Mouse (Mus musculus) forebrain, embryonic 16.5 days (tissue): Measurements from ENCODE around the gene Pgap2. TPM values are rescaled to one million over a fixed set of nuclear protein-coding genes. Genes with fewer than 3 reads are reported as not detected.

Experiments
- ATAC-seq: fragments of 200-750 bp; cut with Nextera tagmentation; 2 replicates; pipeline ENCODE4 v1.8.0; 2017; ENCODE audit warnings: mild to moderate bottlenecking, moderate library complexity
- H3K27ac ChIP-seq: fragments of 300-500 bp; sonication (generic); 2 replicates; pipeline ENCODE4 v1.5.1; 2014; ENCODE audit warnings: low read length, control low read depth
- H3K27me3 ChIP-seq: fragments of 300-500 bp; sonication (generic); replicated peaks from 2 replicates; pipeline ENCODE4 v1.6.1; 2014; ENCODE audit warnings: low read length; ENCODE audit not compliant: control insufficient read depth, insufficient read depth
- H3K36me3 ChIP-seq: fragments of 300-500 bp; sonication (generic); 2 replicates; pipeline ENCODE4 v1.6.1; 2014; ENCODE audit not compliant: control insufficient read depth, insufficient read depth
- H3K4me1 ChIP-seq: fragments of 300-500 bp; sonication (generic); replicated peaks from 2 replicates; pipeline ENCODE4 v1.6.1; 2014; ENCODE audit warnings: low read length; ENCODE audit not compliant: control insufficient read depth, insufficient read depth
- H3K4me2 ChIP-seq: fragments of 300-500 bp; sonication (generic); 2 replicates; pipeline ENCODE4 v1.6.1; 2014; ENCODE audit warnings: mild to moderate bottlenecking, low read length, control low read depth
- H3K4me3 ChIP-seq: fragments of 300-500 bp; sonication (generic); replicated peaks from 2 replicates; pipeline ENCODE4 v1.5.1; 2014; ENCODE audit warnings: mild to moderate bottlenecking, low read length, control low read depth
- H3K9ac ChIP-seq: fragments of 300-500 bp; sonication (generic); replicated peaks from 2 replicates; pipeline ENCODE4 v1.6.1; 2014; ENCODE audit warnings: low read depth, low read length, control low read depth
- H3K9me3 ChIP-seq: fragments of 300-500 bp; sonication (generic); 2 replicates; pipeline ENCODE4 v1.6.1; 2016; ENCODE audit warnings: low read length; ENCODE audit not compliant: control insufficient read depth
- WGBS: fragments of 180-500 bp; shearing (Covaris S2); extraction: QIAGEN DNeasy Blood & Tissue Kit; methylation state at CpG from one replicate; pipeline ENCODE4 v1.1.7; 2014; 5-methylcytosine and 5-hydroxymethylcytosine counted together
- polyA plus RNA-seq: library from polyadenylated mRNA; unstranded; fragments of >200 nt; fragmentation: Nextera tagmentation; extraction: Ambion mirVana; gene quantifications from 2 replicates; pipeline ENCODE4 v1.2.1, GENCODE M21; 2015

Pgap2 gene
- polyA plus RNA-seq, 1 experiment from 2014 or later = 51.7 TPM

DNA sequence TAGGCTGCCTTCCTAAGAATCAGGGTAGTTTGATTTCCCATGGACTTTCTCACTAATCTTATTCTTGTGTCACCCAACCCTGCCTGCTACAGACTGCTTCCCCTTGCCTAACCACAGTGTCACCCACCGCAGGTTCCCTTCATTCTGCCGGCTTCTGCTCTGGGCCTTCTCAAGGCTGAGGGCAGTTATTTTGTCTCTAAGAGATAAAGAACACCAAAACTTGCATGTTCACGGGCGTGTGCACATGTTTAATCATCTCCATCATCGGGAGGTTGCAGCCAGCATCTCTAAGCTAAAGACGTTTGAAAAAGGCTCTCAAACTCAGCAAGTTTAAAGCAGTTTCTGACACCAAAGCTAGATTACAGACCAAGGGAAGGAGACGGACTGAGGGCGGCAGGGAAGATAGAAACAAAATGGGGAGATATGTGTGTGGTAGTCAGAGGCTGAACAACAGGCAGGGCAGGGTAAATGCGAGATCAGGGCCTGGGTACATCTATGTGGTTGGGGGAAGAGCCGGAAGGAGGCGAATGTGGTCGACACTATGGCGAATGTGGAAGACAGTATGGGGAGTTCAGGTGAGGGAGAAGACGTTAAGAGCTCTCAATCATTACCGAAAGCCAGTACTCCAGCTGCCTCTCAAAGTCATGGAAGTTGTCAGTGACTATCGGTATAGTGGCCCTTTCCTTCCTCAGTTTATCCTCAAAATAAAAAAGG lies 38.8 kb downstream of the Pgap2 start:
- Histone ChIP-seq H3K9ac (peak overlapping the region; percentile 84; the same call in 1 of the 2 replicates), H3K36me3 (no peaks in the 10 kb centered on the region), H3K27ac (no peak overlapping the region), H3K27me3 (no peaks in the 10 kb centered on the region), H3K4me2 (peak overlapping the region; percentile 94), H3K9me3 (no peaks in the 10 kb centered on the region), H3K4me3 (peak overlapping the region; percentile 62), H3K4me1 (peaks cover 27% of the 10 kb centered on the region)
- no peak for ATAC-seq
- 26% methylated on average over 16 of the region's 16 CpGs for WGBS

DNA sequence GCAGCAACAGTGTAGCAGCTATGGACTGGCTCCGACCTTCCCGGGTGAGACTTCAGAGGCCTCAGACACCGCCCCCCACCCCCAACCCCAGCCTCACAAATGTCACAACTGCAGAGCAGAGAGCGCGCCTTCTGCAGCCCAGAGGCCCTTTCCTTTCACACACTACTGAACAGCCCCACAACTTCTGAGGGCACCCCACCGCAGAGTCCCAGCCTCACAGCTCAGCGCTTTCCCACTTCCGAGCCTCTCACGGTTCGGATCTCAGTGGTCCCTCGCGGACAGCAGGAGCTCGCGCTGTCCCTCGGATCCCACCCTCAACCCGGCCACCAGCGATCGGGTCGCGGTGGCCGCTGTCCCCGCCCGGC lies 39.5 kb downstream of the Pgap2 start:
- Histone ChIP-seq H3K9me3 (no peaks in the 10 kb centered on the region), H3K27me3 (no peaks in the 10 kb centered on the region), H3K4me1 (peaks cover 27% of the 10 kb centered on the region), H3K36me3 (no peaks in the 10 kb centered on the region), H3K4me3 (peak overlapping the region; percentile 62), H3K27ac (peak overlapping the region; percentile 42; the same call in 1 of the 2 replicates), H3K4me2 (peak overlapping the region; percentile 94), H3K9ac (peak overlapping the region; percentile 84)
- WGBS = under 1% methylated on average over 23 of the region's 23 CpGs
- ATAC-seq = peak; percentile 31

DNA sequence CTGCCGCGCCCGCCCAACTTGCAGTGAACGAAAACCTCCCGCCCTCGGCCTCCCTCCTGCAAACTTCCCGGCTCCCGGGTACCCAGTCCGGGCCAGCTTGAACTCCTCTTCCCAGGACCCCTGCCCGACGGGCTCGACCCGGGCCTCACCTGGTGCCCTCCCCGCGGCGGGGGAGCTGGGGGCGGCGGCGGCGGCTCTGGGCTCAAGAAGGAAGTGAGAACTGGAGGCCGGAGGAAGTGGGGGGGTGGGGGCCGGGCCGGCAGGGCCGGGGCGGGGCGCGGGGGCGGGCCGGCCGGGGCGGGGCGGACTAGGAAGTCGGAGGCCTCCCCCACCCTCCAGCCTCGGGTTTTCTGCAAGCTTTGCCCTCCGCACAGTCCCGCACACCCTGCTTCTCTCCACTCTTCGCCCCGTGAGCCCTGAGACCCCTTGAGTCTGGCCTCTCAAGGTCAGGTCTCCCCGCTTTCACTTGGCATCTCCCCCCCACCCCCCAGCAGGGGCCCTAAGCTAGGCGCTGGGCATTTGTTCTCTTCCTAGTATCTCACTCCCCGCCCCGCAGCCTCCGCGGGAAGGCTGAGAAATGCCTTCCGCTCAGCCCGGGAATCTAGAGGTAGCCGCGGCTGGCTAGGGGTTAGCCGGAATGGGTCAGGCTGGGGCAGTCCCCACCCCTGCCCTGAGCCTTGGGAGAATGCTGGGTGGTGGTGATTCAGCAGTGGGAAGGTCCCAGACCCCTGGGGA lies 40.1 kb downstream of the Pgap2 start:
- H3K9me3 ChIP-seq = no peaks in the 10 kb centered on the region
- under 1% methylated on average over 35 of the region's 49 CpGs for WGBS
- peak overlapping the region; percentile 84 for H3K9ac ChIP-seq
- H3K4me1 ChIP-seq = peaks cover 27% of the 10 kb centered on the region
- peak overlapping the region; percentile 94 for H3K4me2 ChIP-seq
- H3K27ac ChIP-seq = peak overlapping the region; percentile 71
- peak; percentile 80 for ATAC-seq
- peak overlapping the region; percentile 62 for H3K4me3 ChIP-seq
- no peaks in the 10 kb centered on the region for H3K36me3 ChIP-seq
- H3K27me3 ChIP-seq = no peaks in the 10 kb centered on the region

DNA sequence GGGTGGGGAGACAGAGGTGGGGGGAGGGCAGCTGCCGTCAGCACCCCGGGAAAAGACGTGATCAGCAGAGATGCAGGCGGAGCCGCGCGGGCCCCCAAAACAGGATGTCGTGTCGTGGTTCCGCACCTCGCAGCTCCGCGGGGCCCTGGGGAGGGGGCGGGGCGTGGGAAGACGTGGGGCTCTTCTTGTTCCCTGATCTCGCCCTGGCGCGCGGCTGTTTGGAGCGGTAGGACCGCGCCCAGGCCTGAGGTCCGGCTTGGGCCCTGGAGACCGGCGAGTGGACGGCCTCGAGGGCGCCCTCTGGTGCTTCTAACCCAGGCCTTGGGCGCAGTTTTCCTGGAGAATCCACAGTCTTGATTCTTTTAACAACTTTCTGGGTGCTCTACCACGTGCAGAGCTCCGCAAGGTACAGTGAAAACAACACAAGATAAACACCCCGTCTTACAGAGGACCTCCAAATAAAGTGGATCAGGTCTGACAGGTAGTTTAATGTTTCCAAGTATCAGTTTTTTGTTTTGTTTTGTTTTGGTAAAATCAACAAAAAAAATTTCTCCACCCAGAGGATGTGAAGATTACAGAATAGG lies 40.7 kb downstream of the Pgap2 start:
- Histone ChIP-seq H3K27me3 (no peaks in the 10 kb centered on the region), H3K9ac (peak overlapping the region; percentile 84), H3K4me1 (peaks cover 27% of the 10 kb centered on the region), H3K27ac (peak overlapping the region; percentile 71), H3K4me2 (peak overlapping the region; percentile 94), H3K9me3 (no peaks in the 10 kb centered on the region), H3K36me3 (no peaks in the 10 kb centered on the region), H3K4me3 (peak overlapping the region; percentile 62)
- under 1% methylated on average over 32 of the region's 33 CpGs for WGBS
- ATAC-seq = peak; percentile 81

DNA sequence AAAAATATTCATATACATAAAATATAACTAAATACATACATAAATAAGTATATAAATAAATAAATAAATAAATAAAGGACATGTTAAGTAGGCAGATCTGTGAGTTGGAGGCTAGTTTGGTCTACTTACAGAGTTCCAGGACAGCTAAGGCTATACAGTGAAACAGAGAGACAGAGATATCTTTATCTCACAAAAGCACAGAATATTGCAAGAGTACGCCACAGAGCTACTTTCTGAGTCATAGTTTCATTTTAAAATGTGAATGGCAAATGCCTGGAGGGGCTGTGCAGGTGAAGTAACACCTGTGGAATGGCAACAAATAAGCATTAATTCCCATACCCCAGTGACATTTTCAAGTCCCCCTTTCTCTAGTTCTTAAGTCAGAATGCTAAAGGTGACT lies 43.6 kb downstream of the Pgap2 start:
- H3K9me3 ChIP-seq = no peaks in the 10 kb centered on the region
- no peak for ATAC-seq
- H3K9ac ChIP-seq = no peak overlapping the region
- H3K4me1 ChIP-seq = peaks cover 18% of the 10 kb centered on the region
- 85% methylated on average over 1 of the region's 1 CpGs for WGBS
- H3K4me3 ChIP-seq = no peak overlapping the region
- H3K36me3 ChIP-seq = no peaks in the 10 kb centered on the region
- no peak overlapping the region for H3K4me2 ChIP-seq
- H3K27me3 ChIP-seq = no peaks in the 10 kb centered on the region
- no peak overlapping the region for H3K27ac ChIP-seq

DNA sequence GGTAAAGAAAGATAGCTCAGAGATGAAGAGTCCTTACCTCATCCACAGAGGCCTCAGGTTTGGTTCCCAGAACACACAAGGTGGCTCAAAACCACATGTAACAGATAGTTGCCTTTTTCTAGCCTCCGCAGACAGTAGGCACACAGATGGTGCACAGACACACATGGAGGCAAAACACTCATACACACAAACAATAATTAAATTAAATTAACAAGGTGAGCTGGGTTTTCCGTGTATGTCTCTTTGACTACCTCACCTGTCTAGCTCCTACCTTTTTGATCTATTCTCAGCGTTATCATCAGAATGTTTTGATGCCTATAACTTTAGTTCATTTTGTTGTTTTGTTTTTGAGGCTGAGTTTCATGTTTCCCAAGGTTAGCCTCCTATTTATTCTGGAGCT lies 45.9 kb downstream of the Pgap2 start, which contains the start of gene Rhog:
Gene Rhog (minus strand): TSS at position 101 of the 400 bp plus-strand sequence.
- Histone ChIP-seq H3K27ac (no peak within 1 kb of the TSS), H3K27me3 (no peaks in the 10 kb centered on the region), H3K4me2 (no peak within 1 kb of the TSS), H3K9me3 (no peaks in the 10 kb centered on the region), H3K4me1 (peaks cover 4% of the 10 kb centered on the region; the same call in 1 of the 2 replicates), H3K36me3 (no peaks in the 10 kb centered on the region), H3K4me3 (no peak within 1 kb of the TSS), H3K9ac (no peak within 1 kb of the TSS)
- ATAC-seq = no peak
- WGBS = 81% methylated on average over 3 of the region's 3 CpGs

DNA sequence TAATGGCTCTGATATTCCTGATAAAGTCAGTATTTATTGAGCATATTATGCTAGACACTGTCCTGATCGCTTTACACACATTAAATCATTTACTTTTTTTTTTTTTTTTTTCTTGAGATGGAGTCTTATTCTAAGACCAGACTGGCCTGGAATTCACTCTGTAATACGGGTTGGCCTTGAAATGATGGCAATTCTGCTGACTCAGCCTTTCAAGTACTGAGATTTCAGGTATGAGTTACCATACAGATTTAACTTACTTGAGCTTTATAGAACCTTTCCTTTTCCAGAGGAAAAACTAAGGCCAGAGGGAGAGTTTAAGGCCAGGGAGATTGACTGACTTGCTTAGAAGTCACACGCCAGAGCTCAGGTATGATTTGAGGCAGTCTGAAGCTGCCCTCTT lies 46.6 kb downstream of the Pgap2 start:
- WGBS = 86% methylated on average over 3 of the region's 3 CpGs
- ATAC-seq = no peak

DNA sequence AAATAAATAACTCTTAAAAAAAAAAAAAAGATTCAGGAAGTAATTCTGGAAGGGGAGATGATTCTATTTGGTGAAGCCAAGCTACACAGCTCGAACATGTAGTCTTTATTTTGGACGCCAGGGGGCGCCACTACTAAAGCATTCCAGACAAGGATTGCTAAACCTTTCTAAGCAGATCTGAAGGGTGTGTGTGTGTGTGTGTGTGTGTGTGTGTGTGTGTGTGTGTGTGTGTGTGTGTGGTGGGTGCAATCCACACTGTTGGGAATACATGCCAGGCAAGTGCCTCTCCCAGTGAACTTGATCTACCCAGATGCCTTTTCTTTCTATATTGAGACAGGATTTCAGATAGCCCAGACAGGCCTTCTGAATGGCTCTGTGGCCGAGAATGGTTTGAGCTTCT lies 48.2 kb downstream of the Pgap2 start:
- Histone ChIP-seq H3K4me1 (no peaks in the 10 kb centered on the region), H3K4me3 (no peak overlapping the region), H3K9me3 (no peaks in the 10 kb centered on the region), H3K4me2 (no peak overlapping the region), H3K36me3 (no peaks in the 10 kb centered on the region), H3K9ac (no peak overlapping the region), H3K27me3 (no peaks in the 10 kb centered on the region), H3K27ac (no peak overlapping the region)
- peak; percentile 76 for ATAC-seq
- 16% methylated on average over 4 of the region's 4 CpGs for WGBS

More for the DNA sequence above, 46.6 kb downstream of the Pgap2 start:
- no peak overlapping the region for H3K9ac ChIP-seq
- no peaks in the 10 kb centered on the region for H3K9me3 ChIP-seq
- no peaks in the 10 kb centered on the region for H3K27me3 ChIP-seq
- no peaks in the 10 kb centered on the region for H3K36me3 ChIP-seq
- no peaks in the 10 kb centered on the region for H3K4me1 ChIP-seq
- H3K4me2 ChIP-seq = no peak overlapping the region
- H3K4me3 ChIP-seq = no peak overlapping the region
- H3K27ac ChIP-seq = no peak overlapping the region

DNA sequence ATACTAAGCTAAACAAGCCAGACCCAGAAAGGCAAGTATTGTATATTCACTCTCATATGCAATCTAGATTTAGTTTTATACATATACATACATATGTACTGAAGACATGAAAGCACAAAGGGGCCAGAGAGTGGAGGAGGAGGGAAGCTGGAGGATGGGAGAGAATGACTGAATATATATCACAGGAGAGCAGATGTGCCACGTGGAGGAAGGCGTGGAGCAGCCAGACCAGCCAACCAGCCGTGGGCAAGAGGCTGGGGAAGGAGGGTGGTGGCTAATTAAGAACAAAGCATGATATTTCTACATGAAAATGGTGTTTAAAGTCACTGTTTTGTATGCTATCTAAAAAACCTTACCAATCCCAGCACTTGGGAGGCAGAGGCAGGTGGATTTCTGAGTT lies 48.7 kb downstream of the Pgap2 start:
- ATAC-seq = no peak
- H3K9ac ChIP-seq = no peak overlapping the region
- WGBS = 65% methylated on average over 3 of the region's 3 CpGs
- H3K27me3 ChIP-seq = no peaks in the 10 kb centered on the region
- no peak overlapping the region for H3K27ac ChIP-seq
- no peaks in the 10 kb centered on the region for H3K4me1 ChIP-seq
- no peak overlapping the region for H3K4me2 ChIP-seq
- no peaks in the 10 kb centered on the region for H3K9me3 ChIP-seq
- H3K36me3 ChIP-seq = no peaks in the 10 kb centered on the region
- no peak overlapping the region for H3K4me3 ChIP-seq
